ENCODE assay signal across 12 mouse cellular contexts in genomic region chr14:59721957-59722356, GRCm38 (mm10).
A peak's percentile ranks its signal among the peaks of the same experiment; 100 is the strongest.
DNase-seq lines count a peak whose midpoint lies in the region; ATAC-seq lines count a peak whose summit lies in the region.
"Had no signal": no experiment of that assay in that cellular context is flagged by ENCODE, and none has a peak within 500 bp of the region (broad histone marks: within the 10 kb centered on the region; RNA-seq: fewer than 3 reads in every experiment).

No protein-coding gene starts in this region.

- no peak overlapping the region for H3K4me3 ChIP-seq in heart, embryonic 12.5 days
- H3K4me3 ChIP-seq in heart, embryonic 11.5 days (ENCODE audit: low read depth, low read length) = no peak overlapping the region
- no peak overlapping the region for H3K4me3 ChIP-seq in limb, embryonic 13.5 days
- no peak overlapping the region for H3K4me3 ChIP-seq in intestine, embryonic 15.5 days (replicated peaks)
- H3K4me3 ChIP-seq: embryonic facial prominence, embryonic 12.5 days; heart, adult 2 months; neural tube, embryonic 15.5 days had no signal

- no peak for ATAC-seq in heart, embryonic 12.5 days (ENCODE audit: insufficient number of reproducible peaks, low FRiP score)
- no peak for ATAC-seq in heart, embryonic 11.5 days (replicated peaks; ENCODE audit: insufficient number of reproducible peaks, low FRiP score, low TSS enrichment)
- ATAC-seq in limb, embryonic 13.5 days (ENCODE audit: low FRiP score, low read depth) = peak; percentile 64; the same call in 1 of the 2 replicates
- ATAC-seq in intestine, embryonic 15.5 days = no peak

- H3K4me1 ChIP-seq in heart, embryonic 12.5 days (replicated peaks) = peaks cover 10% of the 10 kb centered on the region
- no peaks in the 10 kb centered on the region for H3K4me1 ChIP-seq in heart, embryonic 11.5 days (ENCODE audit: control insufficient read depth, insufficient read depth, low read length)
- peaks cover 9% of the 10 kb centered on the region; the same call in 1 of the 2 replicates for H3K4me1 ChIP-seq in limb, embryonic 13.5 days
- H3K4me1 ChIP-seq in intestine, embryonic 15.5 days (replicated peaks) = 0 out of 2 replicates have a peak, but pooled peaks cover 8% of the 10 kb centered on the region
- H3K4me1 ChIP-seq: embryonic facial prominence, embryonic 12.5 days had no signal

- H3K9me3 ChIP-seq in heart, embryonic 12.5 days (replicated peaks) = no peaks in the 10 kb centered on the region
- H3K9me3 ChIP-seq in heart, embryonic 11.5 days (replicated peaks; ENCODE audit: control insufficient read depth, low read length) = no peaks in the 10 kb centered on the region
- no peaks in the 10 kb centered on the region for H3K9me3 ChIP-seq in limb, embryonic 13.5 days
- no peaks in the 10 kb centered on the region for H3K9me3 ChIP-seq in intestine, embryonic 15.5 days
- H3K9me3 ChIP-seq: embryonic facial prominence, embryonic 12.5 days; neural tube, embryonic 15.5 days had no signal

- no peak overlapping the region for H3K4me2 ChIP-seq in heart, embryonic 12.5 days
- H3K4me2 ChIP-seq in heart, embryonic 11.5 days = no peak overlapping the region
- H3K4me2 ChIP-seq in limb, embryonic 13.5 days (replicated peaks) = no peak overlapping the region
- no peak overlapping the region for H3K4me2 ChIP-seq in intestine, embryonic 15.5 days (replicated peaks)
- H3K4me2 ChIP-seq: embryonic facial prominence, embryonic 12.5 days; neural tube, embryonic 15.5 days had no signal

- H3K9ac ChIP-seq in heart, embryonic 12.5 days = no peak overlapping the region
- H3K9ac ChIP-seq in heart, embryonic 11.5 days (ENCODE audit: low read depth, low read length) = no peak overlapping the region
- no peak overlapping the region for H3K9ac ChIP-seq in limb, embryonic 13.5 days
- no peak overlapping the region for H3K9ac ChIP-seq in intestine, embryonic 15.5 days
- H3K9ac ChIP-seq: embryonic facial prominence, embryonic 12.5 days; neural tube, embryonic 15.5 days had no signal

- peak; percentile 17 to 29 for DNase-seq in spleen, postnatal 36 days (ENCODE audit: low spot score in 2 of 2)
- DNase-seq in spleen, postnatal 4 days (ENCODE audit: low spot score in 2 of 2) = no peak
- DNase-seq in natural killer cell, adult 2 months (ENCODE audit: low spot score in 2 of 2) = no peak
- DNase-seq in testis, postnatal 10 days (ENCODE audit: low spot score) = no peak

- H3K27me3 ChIP-seq in heart, embryonic 12.5 days (replicated peaks) = no peaks in the 10 kb centered on the region
- no peaks in the 10 kb centered on the region for H3K27me3 ChIP-seq in heart, embryonic 11.5 days (ENCODE audit: control insufficient read depth, insufficient read depth, low read length)
- H3K27me3 ChIP-seq in limb, embryonic 13.5 days = no peaks in the 10 kb centered on the region
- H3K27me3 ChIP-seq in intestine, embryonic 15.5 days (replicated peaks) = no peaks in the 10 kb centered on the region
- H3K27me3 ChIP-seq: embryonic facial prominence, embryonic 12.5 days had no signal

- H3K27ac ChIP-seq in heart, embryonic 12.5 days (ENCODE audit: poor library complexity, severe bottlenecking) = 0 out of 2 replicates have a peak overlapping the region, but pooled peaks have one; percentile 21
- H3K27ac ChIP-seq in heart, embryonic 11.5 days (ENCODE audit: low read depth, low read length) = no peak overlapping the region
- H3K27ac ChIP-seq in limb, embryonic 13.5 days = no peak overlapping the region
- no peak overlapping the region for H3K27ac ChIP-seq in intestine, embryonic 15.5 days
- H3K27ac ChIP-seq: embryonic facial prominence, embryonic 12.5 days; heart, adult 2 months; macrophage; neural tube, embryonic 15.5 days had no signal

- WGBS in heart, embryonic 12.5 days = 49% methylated on average over 4 of the region's 4 CpGs
- 58% methylated on average over 4 of the region's 4 CpGs for WGBS in heart, embryonic 11.5 days (ENCODE audit: insufficient replicate concordance)
- WGBS in limb, embryonic 13.5 days = 59% methylated on average over 4 of the region's 4 CpGs
- WGBS in intestine, embryonic 15.5 days = 52% methylated on average over 4 of the region's 4 CpGs

- H3K36me3 ChIP-seq in heart, embryonic 12.5 days = no peaks in the 10 kb centered on the region
- H3K36me3 ChIP-seq in heart, embryonic 11.5 days (ENCODE audit: control insufficient read depth, insufficient read depth, low read length) = no peaks in the 10 kb centered on the region
- no peaks in the 10 kb centered on the region for H3K36me3 ChIP-seq in limb, embryonic 13.5 days
- H3K36me3 ChIP-seq in intestine, embryonic 15.5 days = no peaks in the 10 kb centered on the region
- H3K36me3 ChIP-seq: embryonic facial prominence, embryonic 12.5 days; neural tube, embryonic 15.5 days had no signal

Comparison
In these comparisons a context has a peak if more than half of its experiments do, and no peak if none do; other contexts are left out.
1. DNase-seq: peak in spleen, postnatal 36 days (2 of 2); none in spleen, postnatal 4 days (0 of 2), natural killer cell, adult 2 months (0 of 2) and testis, postnatal 10 days (single experiment).